Mouse (Mus musculus): Measurements from ENCODE around the gene Muc5b.
"Not testable (repeated sequence)": the region's sequence is repeated elsewhere in the genome, so short reads cannot be mapped to it uniquely, and the experiment has no call there.

DNA sequence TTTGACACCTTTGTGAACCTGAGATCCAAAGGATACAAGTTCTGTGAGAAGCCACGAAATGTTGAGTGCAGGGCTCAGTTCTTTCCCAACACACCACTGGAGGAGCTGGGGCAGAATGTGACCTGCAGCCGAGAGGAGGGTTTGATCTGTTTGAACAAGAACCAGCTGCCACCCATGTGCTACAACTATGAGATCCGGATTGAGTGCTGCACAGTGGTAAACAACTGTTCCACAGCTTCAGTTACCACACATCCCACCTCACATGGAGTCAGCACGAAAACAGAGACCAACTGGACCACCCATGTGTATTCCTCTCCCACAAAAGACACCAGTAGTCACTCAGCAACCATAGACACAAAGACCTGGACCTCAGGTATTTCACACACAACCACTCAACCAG, 31.0 kb upstream of the Muc5b start:
- not testable (repeated sequence) for TF ChIP-seq CTCF (IDR thresholded peaks at IDR 0.05; ENCODE audit: control insufficient read depth, insufficient read depth, insufficient replicate concordance, low read depth, low read length); POLR2A (IDR thresholded peaks at IDR 0.05; ENCODE audit: control insufficient read depth, low read depth, low read length)

Measured in testis, adult 2 months (tissue).